Mouse (Mus musculus) CH12.LX (cell line): ENCODE measurements at regions not wholly inside any gene's neighbourhood (a gene's known extent, or its start where the extent isn't known, plus 50 kb on each side); places are given as distances from the start of the nearest gene placed in this dataset.

Experiments
- DNase-seq: peaks from one replicate; pipeline ENCODE4 v3.0.0-alpha.2; 2013; ENCODE audit errors: extremely low read depth
- H3K27ac ChIP-seq: 2 replicates; pipeline ENCODE4 v1.5.1; 2012; ENCODE audit warnings: low read depth, mild to moderate bottlenecking, control low read depth, moderate library complexity; ENCODE audit not compliant: insufficient read depth
- H3K27me3 ChIP-seq: replicated peaks from 2 replicates; pipeline ENCODE3; 2012; ENCODE audit warnings: inconsistent platforms
- H3K36me3 ChIP-seq, 2 experiments: replicated peaks in 1 of 2; 2 replicates each; pipeline versions ENCODE3 to v1.6.1; 2012; ENCODE audit warnings: inconsistent platforms in 1 of 2, low read length in 1 of 2, mild to moderate bottlenecking in 1 of 2, mixed read lengths in 1 of 2, moderate library complexity in 1 of 2; ENCODE audit not compliant: control insufficient read depth in 1 of 2, insufficient read depth in 1 of 2
- H3K4me1 ChIP-seq, 2 experiments: 2 replicates each; pipeline ENCODE4 v1.6.1; 2012; ENCODE audit warnings: inconsistent platforms in 1 of 2, moderate library complexity in 1 of 2; ENCODE audit not compliant: insufficient read depth in 2 of 2, control insufficient read depth in 1 of 2
- H3K4me2 ChIP-seq: 2 replicates; pipeline ENCODE4 v1.6.1; 2012; ENCODE audit warnings: low read depth, mild to moderate bottlenecking, control low read depth; ENCODE audit not compliant: poor library complexity, insufficient read depth, severe bottlenecking
- H3K4me3 ChIP-seq, 3 experiments: fragments of 150-350 bp in 1 of 3; sonication (generic) in 1 of 3; replicated peaks in 1 of 3; 2 replicates each; pipeline versions ENCODE3 to v1.5.1; 2011 to 2012; ENCODE audit warnings: low read depth in 2 of 3, low read length in 2 of 3, mild to moderate bottlenecking in 2 of 3, moderate library complexity in 2 of 3, control low read depth in 1 of 3, improper control_type of control experiment in 1 of 3, inconsistent platforms in 1 of 3, mixed read lengths in 1 of 3; ENCODE audit not compliant: poor library complexity in 1 of 3
- H3K79me2 ChIP-seq: replicated peaks from 2 replicates; pipeline ENCODE4 v1.6.1; 2012; ENCODE audit warnings: mild to moderate bottlenecking, moderate library complexity; ENCODE audit not compliant: control insufficient read depth, poor library complexity, insufficient read depth, severe bottlenecking; ENCODE audit errors: extremely low read depth
- H3K9ac ChIP-seq: 2 replicates; pipeline ENCODE4 v1.6.1; 2012; ENCODE audit warnings: low read depth, mild to moderate bottlenecking, control low read depth, moderate library complexity; ENCODE audit not compliant: insufficient read depth
- H3K9me3 ChIP-seq: replicated peaks from 2 replicates; pipeline ENCODE3; 2012; ENCODE audit warnings: low read length, inconsistent platforms, mixed read lengths
- CTCF ChIP-seq, 2 experiments: IDR thresholded peaks in 1 of 2; conservative IDR thresholded peaks in 1 of 2; 2 replicates each; pipeline ENCODE4 v1.5.1; 2011 to 2012; ENCODE audit warnings: low read depth in 2 of 2, low read length in 2 of 2, improper control_type of control experiment in 1 of 2, inconsistent platforms in 1 of 2, mild to moderate bottlenecking in 1 of 2, moderate library complexity in 1 of 2
- E2F4 ChIP-seq: IDR thresholded peaks from 2 replicates; pipeline ENCODE4 v1.6.1; 2011; ENCODE audit warnings: low read depth, low read length, improper control_type of control experiment; ENCODE audit not compliant: insufficient replicate concordance
- ELF1 ChIP-seq: IDR thresholded peaks from 2 replicates; pipeline ENCODE4 v1.6.1; 2014; ENCODE audit warnings: low read depth, mild to moderate bottlenecking, inconsistent platforms, low read length, improper control_type of control experiment
- EP300 ChIP-seq: IDR thresholded peaks from 2 replicates; pipeline ENCODE4 v1.6.1; 2011; ENCODE audit warnings: low read length, improper control_type of control experiment
- IRF4 ChIP-seq: IDR thresholded peaks from 2 replicates; pipeline ENCODE4 v1.6.1; 2014; ENCODE audit warnings: low read depth, mild to moderate bottlenecking, inconsistent platforms, low read length, improper control_type of control experiment
- MAFK ChIP-seq: IDR thresholded peaks from 2 replicates; pipeline ENCODE4 v1.6.1; 2011; ENCODE audit warnings: low read length, improper control_type of control experiment; ENCODE audit not compliant: insufficient replicate concordance
- MAZ ChIP-seq: IDR thresholded peaks from 2 replicates; pipeline ENCODE4 v1.6.1; 2012; ENCODE audit warnings: low read depth, mild to moderate bottlenecking, inconsistent platforms, low read length, improper control_type of control experiment, moderate library complexity
- MEF2A ChIP-seq: IDR thresholded peaks from 2 replicates; pipeline ENCODE4 v1.6.1; 2014; ENCODE audit warnings: low read depth, mild to moderate bottlenecking, inconsistent platforms, low read length, improper control_type of control experiment, borderline replicate concordance
- NELFE ChIP-seq: IDR thresholded peaks from 2 replicates; pipeline ENCODE4 v1.6.1; 2011; ENCODE audit warnings: low read depth, low read length, improper control_type of control experiment
- PAX5 ChIP-seq: IDR thresholded peaks from 2 replicates; pipeline ENCODE4 v1.6.1; 2012; ENCODE audit warnings: low read length, inconsistent platforms, mixed read lengths
- RAD21 ChIP-seq: IDR thresholded peaks from 2 replicates; pipeline ENCODE4 v1.6.1; 2011; ENCODE audit warnings: low read depth, mild to moderate bottlenecking, low read length, improper control_type of control experiment, moderate library complexity
- RCOR1 ChIP-seq: conservative IDR thresholded peaks from 2 replicates; pipeline ENCODE4 v1.6.1; 2012; ENCODE audit warnings: low read depth, mild to moderate bottlenecking, inconsistent platforms, low read length, improper control_type of control experiment
- TBP ChIP-seq: conservative IDR thresholded peaks from 2 replicates; pipeline ENCODE4 v1.6.1; 2011; ENCODE audit warnings: low read depth, low read length, improper control_type of control experiment
- UBTF ChIP-seq: IDR thresholded peaks from 2 replicates; pipeline ENCODE4 v1.6.1; 2012; ENCODE audit warnings: low read depth, mild to moderate bottlenecking, inconsistent platforms, low read length, improper control_type of control experiment, moderate library complexity
- USF1 ChIP-seq: IDR thresholded peaks from 2 replicates; pipeline ENCODE4 v1.6.1; 2014; ENCODE audit warnings: low read depth, mild to moderate bottlenecking, inconsistent platforms, low read length, improper control_type of control experiment
- USF2 ChIP-seq: conservative IDR thresholded peaks from 2 replicates; pipeline ENCODE4 v1.6.1; 2011; ENCODE audit warnings: low read depth, low read length, improper control_type of control experiment
- ZC3H11A ChIP-seq: IDR thresholded peaks from 2 replicates; pipeline ENCODE4 v1.6.1; 2012; ENCODE audit warnings: low read depth, mild to moderate bottlenecking, inconsistent platforms, low read length, improper control_type of control experiment
- ZKSCAN1 ChIP-seq: IDR thresholded peaks from 2 replicates; pipeline ENCODE4 v1.6.1; 2012; ENCODE audit warnings: low read depth, inconsistent platforms, low read length, improper control_type of control experiment, borderline replicate concordance
- ZMIZ1 ChIP-seq: IDR thresholded peaks from 2 replicates; pipeline ENCODE4 v1.6.1; 2012; ENCODE audit warnings: low read depth, mild to moderate bottlenecking, inconsistent platforms, low read length, improper control_type of control experiment
- ZNF384 ChIP-seq: IDR thresholded peaks from 2 replicates; pipeline ENCODE4 v1.6.1; 2012; ENCODE audit warnings: low read depth, low read length, improper control_type of control experiment, inconsistent platforms
- dilution Hi-C: fragments of 300-500 bp; cut with MboI; formaldehyde crosslinking; loops from 2 replicates; pipeline ENCODE4 v1.14.3; 2020; ENCODE audit warnings: low sequenced_read_pairs; ENCODE audit not compliant: extremely low pct_unique_long_range_greater_than_20kb, extremely low pct_ligation_motif_present
- in situ Hi-C: fragments of 300-500 bp; cut with MboI; formaldehyde crosslinking; loops from 3 replicates; pipeline ENCODE4 v1.14.3; 2019; ENCODE audit warnings: low sequenced_read_pairs, low pct_ligation_motif_present, low pct_unique_long_range_greater_than_20kb, mixed read lengths

DNA sequence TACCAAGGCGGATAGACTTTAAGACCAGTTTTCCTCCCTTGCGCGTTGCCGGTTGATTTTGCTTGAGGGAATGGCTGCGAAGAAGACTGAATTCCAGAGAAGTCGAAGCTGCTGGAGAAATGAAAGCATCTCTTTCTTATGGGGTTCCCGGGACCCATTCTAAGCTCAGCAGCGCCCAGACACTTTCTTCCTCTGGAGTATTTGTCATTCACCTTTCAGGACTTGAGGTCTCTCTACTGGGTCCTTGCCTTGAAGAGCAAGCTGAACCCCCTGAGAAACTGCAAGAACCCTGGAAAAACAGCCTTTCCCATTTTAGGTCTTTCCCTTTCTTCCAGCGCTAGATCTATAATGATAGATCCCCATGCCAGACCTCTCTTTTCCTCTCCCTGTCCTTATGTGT is 126.7 kb upstream of the Dpyd start:
- Histone ChIP-seq H3K27me3 (no peaks in the 10 kb centered on the region), H3K4me1 (no peaks in the 10 kb centered on the region)
- dilution Hi-C loops: no loop called here

DNA sequence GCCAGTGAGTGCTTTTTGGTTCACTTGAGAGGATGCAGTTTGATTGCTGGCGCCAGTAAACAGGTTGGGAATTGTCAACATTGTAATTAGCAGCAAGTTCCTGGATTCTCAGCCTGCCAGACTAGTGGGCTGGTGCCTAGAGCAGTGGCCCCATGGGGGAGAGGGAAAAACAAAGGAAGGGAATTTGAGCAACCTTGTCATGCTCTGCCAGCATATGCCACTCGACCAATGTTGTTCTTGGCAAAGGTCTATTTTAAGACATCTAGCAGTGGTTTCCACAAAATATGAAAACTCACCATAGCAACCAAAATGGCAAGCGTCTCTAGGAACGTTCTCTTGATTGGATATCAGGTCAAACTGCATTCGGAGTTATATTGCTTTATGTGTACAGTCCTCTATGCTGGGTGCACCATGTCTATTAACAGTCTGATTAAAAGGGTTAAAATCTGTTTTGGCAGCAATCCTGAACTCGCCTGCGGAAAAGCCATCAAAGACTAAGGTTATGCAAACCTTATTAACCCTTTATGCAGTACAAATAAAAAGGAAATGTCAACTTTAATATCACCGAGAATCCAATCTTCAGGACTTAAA is 118.1 kb upstream of the Dpyd start:
- H3K9me3 ChIP-seq: no peaks in the 10 kb centered on the region
- H3K79me2 ChIP-seq: no peaks in the 10 kb centered on the region
- no peak for TF ChIP-seq E2F4
- no peak for TF ChIP-seq ELF1
- TF ChIP-seq IRF4: no peak
- no peak for TF ChIP-seq UBTF
- no peak for TF ChIP-seq PAX5
- no peak for TF ChIP-seq MEF2A
- no peak for TF ChIP-seq MAZ
- TF ChIP-seq USF2: no peak
- no peak for TF ChIP-seq RCOR1
- in situ Hi-C loops (no loop called here), dilution Hi-C loops (no loop called here)
- no peaks in the 10 kb centered on the region for H3K27me3 ChIP-seq
- H3K36me3 ChIP-seq: no peaks in the 10 kb centered on the region
- H3K4me1 ChIP-seq: no peaks in the 10 kb centered on the region
- no peak overlapping the region for H3K9ac ChIP-seq
- H3K27ac ChIP-seq: no peak overlapping the region
- H3K4me2 ChIP-seq: no peak overlapping the region
- H3K4me3 ChIP-seq: no peak overlapping the region
- no peak for DNase-seq

More for the DNA sequence above, 126.7 kb upstream of the Dpyd start:
- Histone ChIP-seq H3K36me3 (no peaks in the 10 kb centered on the region), H3K9ac (no peak overlapping the region), H3K9me3 (peaks cover 15% of the 10 kb centered on the region), H3K27ac (no peak overlapping the region)
- TF ChIP-seq RCOR1 (no peak), ZKSCAN1 (no peak), ZC3H11A (no peak), RAD21 (no peak), USF2 (no peak), ZNF384 (no peak), TBP (no peak), USF1 (no peak), ELF1 (no peak), NELFE (no peak), ZMIZ1 (no peak), MAFK (no peak), E2F4 (no peak), MEF2A (no peak), EP300 (no peak), CTCF (conservative IDR thresholded peaks at IDR 0.05 in 1 of 2, IDR thresholded peaks at IDR 0.05 in 1 of 2; ENCODE audit: low read depth in 2 of 2, low read length in 2 of 2) (no peak)
- TF ChIP-seq, all 38 proteins: peak for 0
- in situ Hi-C loops: no loop called here
- H3K4me2 ChIP-seq: no peak overlapping the region
- DNase-seq: no peak
- H3K79me2 ChIP-seq: no peaks in the 10 kb centered on the region
- H3K4me3 ChIP-seq: no peak overlapping the region
